Mouse (Mus musculus) hindbrain, embryonic 10.5 days (tissue): ENCODE data around the gene Ggt5. TPM values are rescaled to one million over a fixed set of nuclear protein-coding genes. Genes with fewer than 3 reads are reported as not detected.
"Not testable (repeated sequence)": the region's sequence is repeated elsewhere in the genome, so short reads cannot be mapped to it uniquely, and the experiment has no call there.

Experiments used
- DNase-seq: peaks from one replicate; pipeline ENCODE4 v3.0.0-alpha.2; 2017; ENCODE audit warnings: low spot score
- H3K27ac ChIP-seq: fragments of 300-500 bp; sonication (generic); 2 replicates; pipeline ENCODE4 v1.5.1; 2016; ENCODE audit warnings: mild to moderate bottlenecking, moderate library complexity
- H3K27me3 ChIP-seq: fragments of 300-500 bp; sonication (generic); 2 replicates; pipeline ENCODE4 v1.6.1; 2016; ENCODE audit warnings: mild to moderate bottlenecking; ENCODE audit not compliant: poor library complexity, insufficient read depth, severe bottlenecking
- H3K36me3 ChIP-seq: fragments of 300-500 bp; sonication (generic); 2 replicates; pipeline ENCODE4 v1.6.1; 2016; ENCODE audit warnings: mild to moderate bottlenecking, moderate library complexity
- H3K4me1 ChIP-seq: fragments of 300-500 bp; sonication (generic); replicated peaks from 2 replicates; pipeline ENCODE4 v1.6.1; 2016; ENCODE audit warnings: mild to moderate bottlenecking
- H3K4me3 ChIP-seq: fragments of 300-500 bp; sonication (generic); 2 replicates; pipeline ENCODE4 v1.5.1; 2016; ENCODE audit warnings: mild to moderate bottlenecking, moderate library complexity
- H3K9me3 ChIP-seq: fragments of 300-500 bp; sonication (generic); 2 replicates; pipeline ENCODE4 v1.6.1; 2016; ENCODE audit warnings: mild to moderate bottlenecking, moderate library complexity
- WGBS: fragments of 180-500 bp; shearing (Covaris S2); methylation state at CpG from one replicate; pipeline ENCODE4 v1.1.7; 2016; 5-methylcytosine and 5-hydroxymethylcytosine counted together
- polyA plus RNA-seq: library from polyadenylated mRNA; unstranded; fragments of >200 nt; fragmentation: Nextera tagmentation; extraction: Ambion mirVana; gene quantifications from 2 replicates; pipeline ENCODE4 v1.2.1, GENCODE M21; 2016

Ggt5 gene
- polyA plus RNA-seq, 1 experiment from 2014 or later: 0.82 TPM

DNA sequence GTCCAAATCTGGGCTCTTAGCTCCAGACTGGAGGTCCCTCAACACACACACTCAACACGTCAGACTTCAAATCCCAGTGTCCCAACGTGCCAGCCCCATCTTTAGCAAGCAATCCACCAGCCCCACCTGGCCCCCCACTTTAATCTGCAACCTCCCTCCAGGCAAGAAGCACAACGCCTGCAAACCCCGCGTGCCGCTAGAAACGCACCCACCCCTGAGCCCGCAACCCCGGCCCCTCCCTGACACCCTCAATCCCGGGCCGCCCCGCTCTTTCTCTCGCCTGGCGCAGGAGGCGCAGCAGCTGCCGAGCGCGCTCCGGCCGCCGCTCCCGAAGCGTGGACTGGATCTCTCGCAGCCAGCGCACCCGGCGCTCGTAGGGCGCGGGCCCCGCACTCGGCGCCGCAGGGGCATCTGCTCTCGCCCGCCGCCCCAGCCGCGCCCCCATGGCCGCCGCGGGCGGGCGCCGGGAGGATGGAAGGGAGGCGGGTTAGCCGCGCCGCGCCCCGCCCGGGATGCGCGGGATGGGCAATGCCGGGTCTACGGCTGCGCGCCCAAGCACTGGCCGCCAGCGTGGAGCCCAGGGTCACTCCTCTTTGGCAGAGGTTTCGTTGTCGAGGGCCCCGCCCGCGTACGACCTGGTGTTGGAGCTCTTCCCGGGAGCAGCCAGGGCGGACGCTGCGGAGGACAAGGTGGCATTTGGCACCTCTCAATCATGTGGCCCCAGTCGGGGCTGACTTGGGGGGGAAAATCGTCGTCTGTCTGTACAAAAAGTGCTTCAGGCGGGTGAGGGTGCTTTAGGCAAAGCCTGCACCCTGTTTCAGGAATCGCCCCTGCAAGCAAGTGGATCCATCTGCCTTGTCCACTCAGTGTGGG is 29.2 kb upstream of the Ggt5 start, which contains the start of gene Lrrc75b:
Lrrc75b (minus strand) TSS at position 655 of the 873 bp plus-strand sequence.
- Histone ChIP-seq H3K36me3 (no peaks in the 10 kb centered on the region), H3K4me3 (peak within 1 kb of the TSS; percentile 72), H3K27ac (peak within 1 kb of the TSS; percentile 88), H3K27me3 (peaks cover 68% of the 10 kb centered on the region), H3K9me3 (no peaks in the 10 kb centered on the region), H3K4me1 (peaks cover 51% of the 10 kb centered on the region)
- 1% methylated on average over 75 of the region's 75 CpGs for WGBS
- peak; percentile 66 for DNase-seq

DNA sequence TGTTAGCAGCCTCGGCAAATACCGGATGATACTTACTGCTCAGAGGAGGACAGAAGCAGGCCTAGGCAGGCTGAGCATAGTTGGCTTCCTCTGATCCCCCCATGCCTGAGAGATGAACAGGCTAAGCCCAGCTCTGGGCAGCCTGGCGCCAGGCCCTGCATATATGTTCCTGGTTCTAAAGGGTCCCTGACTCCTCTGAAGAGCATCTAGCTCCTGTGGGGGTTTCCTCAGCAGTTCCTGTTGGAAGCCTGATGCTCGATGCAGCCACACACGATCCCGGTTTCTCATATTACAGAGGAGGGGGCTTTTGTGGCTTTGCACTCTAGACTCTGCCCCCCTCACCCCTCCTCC is 28.6 kb upstream of the Ggt5 start:
- peak; percentile 46 for DNase-seq

DNA sequence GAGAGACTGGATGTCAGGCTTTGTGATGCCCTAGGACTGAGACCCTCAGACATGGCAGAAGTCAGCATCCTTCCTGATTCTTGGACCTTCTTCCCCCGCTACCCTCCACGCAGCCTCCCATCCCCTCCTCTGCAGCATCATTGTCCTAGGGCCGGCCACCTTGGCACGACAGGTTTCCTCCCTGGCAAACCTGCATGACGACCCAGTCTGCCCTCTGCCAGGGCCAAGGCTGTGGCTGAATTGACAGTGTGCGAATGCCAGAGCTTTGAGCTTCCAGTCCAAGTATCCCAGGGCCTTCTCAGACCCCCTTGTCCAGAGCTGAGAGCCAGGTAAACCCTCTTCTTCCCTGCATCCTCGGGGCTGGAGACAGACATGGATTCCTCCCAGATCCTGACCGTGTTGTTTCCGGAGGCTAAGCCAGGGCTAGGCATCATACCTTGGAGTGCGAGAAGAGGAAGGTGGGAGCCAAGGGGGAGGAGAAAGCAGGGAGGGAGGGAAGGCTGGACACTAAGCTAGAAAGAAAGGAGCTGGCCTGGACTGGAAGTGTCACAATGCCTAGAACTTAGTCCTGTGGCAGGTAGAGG is 28.0 kb upstream of the Ggt5 start, which contains the start of gene Ggt1:
Ggt1 (plus strand) TSS at position 534 of the 584 bp plus-strand sequence.
- H3K4me3 ChIP-seq: peak within 1 kb of the TSS; percentile 72
- DNase-seq: no peak
- no peaks in the 10 kb centered on the region for H3K36me3 ChIP-seq
- no peaks in the 10 kb centered on the region for H3K9me3 ChIP-seq
- 49% methylated on average over 10 of the region's 10 CpGs for WGBS
- peaks cover 51% of the 10 kb centered on the region for H3K4me1 ChIP-seq
- H3K27ac ChIP-seq: peak within 1 kb of the TSS; percentile 88; the same call in 1 of the 2 replicates
- H3K27me3 ChIP-seq: peaks cover 68% of the 10 kb centered on the region

More for the DNA sequence above, 28.6 kb upstream of the Ggt5 start:
- Histone ChIP-seq H3K27me3 (peaks cover 68% of the 10 kb centered on the region), H3K4me3 (peak overlapping the region; percentile 72), H3K4me1 (peaks cover 51% of the 10 kb centered on the region), H3K36me3 (no peaks in the 10 kb centered on the region), H3K27ac (peak overlapping the region; percentile 88), H3K9me3 (no peaks in the 10 kb centered on the region)
- WGBS: 13% methylated on average over 6 of the region's 6 CpGs

DNA sequence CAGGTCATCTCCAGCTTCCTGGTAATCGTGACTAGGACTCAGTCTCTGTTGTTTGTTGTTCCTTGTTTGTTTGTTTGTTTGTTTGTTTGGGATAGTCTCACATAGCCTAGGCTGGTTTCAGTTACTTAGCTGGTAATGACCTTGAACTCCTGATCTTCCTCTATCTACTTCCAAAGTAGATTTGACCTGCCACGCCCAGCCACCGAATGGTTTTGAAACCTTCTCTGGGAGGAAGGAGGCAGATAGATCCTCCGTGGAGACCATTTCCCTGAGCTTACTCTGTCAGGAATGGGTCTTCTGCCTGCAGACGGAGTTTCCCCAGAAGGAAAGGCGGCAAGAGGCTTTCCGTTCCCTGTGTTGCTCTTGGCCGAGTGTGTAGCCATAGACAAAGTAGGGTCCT is 26.5 kb upstream of the Ggt5 start:
- Histone ChIP-seq H3K4me3 (no peak overlapping the region), H3K27ac (no peak overlapping the region), H3K36me3 (no peaks in the 10 kb centered on the region), H3K27me3 (peaks cover 60% of the 10 kb centered on the region), H3K9me3 (no peaks in the 10 kb centered on the region), H3K4me1 (peaks cover 41% of the 10 kb centered on the region)
- DNase-seq: no peak
- 87% methylated on average over 8 of the region's 8 CpGs for WGBS

DNA sequence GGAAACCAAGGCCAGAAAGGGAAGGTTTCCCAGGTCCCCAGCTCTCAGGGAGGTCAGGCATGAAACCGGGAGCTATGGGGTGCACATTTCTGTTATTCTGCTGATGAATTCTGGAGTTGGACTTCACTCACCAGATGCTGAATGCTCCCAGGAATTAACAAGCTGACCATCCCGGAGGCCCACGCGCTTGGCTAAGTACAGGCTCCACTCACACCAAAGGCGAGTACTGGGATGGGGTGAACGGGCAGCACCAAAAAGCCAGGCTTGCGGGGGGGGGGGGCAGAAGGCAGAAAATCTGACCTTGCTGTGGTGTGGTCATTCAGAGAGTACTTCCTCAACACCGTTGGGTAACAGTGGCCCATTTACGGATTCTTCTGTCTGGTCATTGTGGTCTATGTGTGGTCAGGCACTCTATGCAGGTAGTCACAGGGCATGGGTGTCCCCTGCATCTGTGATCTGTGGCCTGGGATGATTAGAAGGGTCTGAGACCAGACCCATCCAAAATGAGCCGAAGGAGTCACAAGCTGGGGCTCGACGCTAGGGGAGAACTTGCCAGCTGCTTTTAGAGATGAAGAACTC is 24.4 kb upstream of the Ggt5 start:
- H3K27ac ChIP-seq: no peak overlapping the region
- no peaks in the 10 kb centered on the region for H3K9me3 ChIP-seq
- no peaks in the 10 kb centered on the region for H3K36me3 ChIP-seq
- peaks cover 56% of the 10 kb centered on the region for H3K27me3 ChIP-seq
- WGBS: 84% methylated on average over 12 of the region's 12 CpGs
- no peak overlapping the region for H3K4me3 ChIP-seq
- peaks cover 27% of the 10 kb centered on the region for H3K4me1 ChIP-seq
- DNase-seq: no peak

DNA sequence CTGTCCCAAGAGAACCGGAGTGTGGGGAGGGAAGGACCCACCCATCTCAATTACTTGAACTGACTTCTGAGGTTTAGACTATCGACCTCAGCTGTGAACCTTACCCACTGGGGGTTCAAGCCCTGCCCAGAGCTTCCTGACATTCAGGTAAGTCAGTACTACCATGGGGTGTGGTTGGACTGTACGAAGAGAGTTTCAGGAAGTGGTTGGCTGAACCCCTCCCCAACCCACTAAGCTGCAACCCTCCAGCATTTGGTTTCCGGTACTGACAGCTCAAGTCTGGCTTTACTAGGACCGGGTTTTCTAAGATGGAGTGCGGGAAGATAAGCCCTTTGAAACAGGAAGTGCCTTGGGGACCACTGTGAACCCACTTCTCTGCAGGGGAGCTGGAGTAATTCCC is 23.7 kb upstream of the Ggt5 start:
- H3K27ac ChIP-seq: no peak overlapping the region
- WGBS: 73% methylated on average over 6 of the region's 6 CpGs
- DNase-seq: no peak
- peaks cover 54% of the 10 kb centered on the region for H3K27me3 ChIP-seq
- no peaks in the 10 kb centered on the region for H3K36me3 ChIP-seq
- peaks cover 21% of the 10 kb centered on the region for H3K4me1 ChIP-seq
- H3K9me3 ChIP-seq: no peaks in the 10 kb centered on the region
- H3K4me3 ChIP-seq: no peak overlapping the region

DNA sequence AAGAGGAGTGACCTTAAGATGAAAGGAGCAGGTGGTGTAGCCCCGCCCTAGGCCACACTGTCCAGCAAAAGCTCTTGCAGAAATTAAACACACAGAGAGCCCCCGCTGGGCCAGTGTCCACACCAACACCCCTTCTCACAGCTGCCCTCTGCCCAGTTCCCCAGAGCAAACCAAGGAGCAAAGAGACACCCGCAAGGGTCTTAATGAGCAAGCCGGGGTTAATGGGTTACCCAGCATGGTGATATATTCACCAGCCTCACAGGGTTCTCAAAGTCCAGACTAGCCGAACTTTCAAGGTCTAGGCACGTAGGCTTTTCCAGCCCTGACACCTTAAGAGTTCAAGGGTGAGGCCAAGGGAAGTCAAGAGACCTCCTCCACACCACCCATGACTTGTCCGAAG is 23.2 kb upstream of the Ggt5 start:
- no peak overlapping the region for H3K4me3 ChIP-seq
- H3K9me3 ChIP-seq: no peaks in the 10 kb centered on the region
- peaks cover 19% of the 10 kb centered on the region for H3K4me1 ChIP-seq
- peaks cover 50% of the 10 kb centered on the region for H3K27me3 ChIP-seq
- 78% methylated on average over 7 of the region's 7 CpGs for WGBS
- H3K36me3 ChIP-seq: no peaks in the 10 kb centered on the region
- no peak overlapping the region for H3K27ac ChIP-seq
- DNase-seq: no peak

DNA sequence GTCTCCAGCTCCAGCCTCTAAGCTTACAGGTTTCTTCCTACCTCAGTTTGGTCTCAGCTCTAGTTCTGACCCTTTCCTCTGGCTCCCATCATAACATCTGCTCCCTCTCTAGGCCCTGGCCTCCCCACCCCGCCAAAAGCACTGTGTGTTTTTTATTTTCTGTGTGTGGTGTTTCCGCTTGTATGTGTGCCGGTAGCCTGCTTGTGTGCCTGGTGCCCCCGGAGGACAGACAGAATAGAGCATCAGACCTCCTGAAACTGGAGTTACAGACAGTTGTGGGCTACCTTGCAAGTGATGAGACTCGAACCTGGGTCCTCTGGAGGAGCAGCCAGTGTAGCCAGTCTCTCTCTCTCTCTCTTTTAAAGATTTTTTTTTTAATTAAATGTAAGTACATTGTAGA is 22.8 kb upstream of the Ggt5 start:
- peaks cover 45% of the 10 kb centered on the region for H3K27me3 ChIP-seq
- peaks cover 21% of the 10 kb centered on the region for H3K4me1 ChIP-seq
- H3K36me3 ChIP-seq: no peaks in the 10 kb centered on the region
- no peaks in the 10 kb centered on the region for H3K9me3 ChIP-seq
- no peak for DNase-seq
- 81% methylated on average over 5 of the region's 5 CpGs for WGBS
- no peak overlapping the region for H3K4me3 ChIP-seq
- no peak overlapping the region for H3K27ac ChIP-seq

DNA sequence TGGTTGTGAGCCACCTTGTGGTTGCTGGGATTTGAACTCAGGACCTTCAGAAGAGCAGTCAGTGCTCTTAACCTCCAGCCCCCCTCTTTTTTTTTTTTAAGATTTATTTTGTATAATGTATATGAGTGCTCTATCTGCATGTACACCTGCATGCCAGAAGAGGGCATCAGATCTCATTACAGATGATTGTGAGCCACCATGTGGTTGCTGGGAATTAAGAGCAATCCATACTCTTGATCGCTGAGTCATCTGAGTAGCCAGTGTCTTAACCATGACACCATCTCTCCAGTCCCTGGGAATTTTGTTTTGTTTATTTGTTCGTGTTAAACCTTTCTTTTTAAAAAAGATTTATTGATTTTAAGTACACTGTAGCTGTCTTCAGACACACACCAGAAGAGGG is 22.4 kb upstream of the Ggt5 start:
- peaks cover 41% of the 10 kb centered on the region for H3K27me3 ChIP-seq
- DNase-seq, H3K27ac ChIP-seq, H3K4me3 ChIP-seq, H3K9me3 ChIP-seq, H3K36me3 ChIP-seq: not testable (repeated sequence)
- 77% methylated on average over 2 of the region's 2 CpGs for WGBS
- peaks cover 26% of the 10 kb centered on the region for H3K4me1 ChIP-seq

DNA sequence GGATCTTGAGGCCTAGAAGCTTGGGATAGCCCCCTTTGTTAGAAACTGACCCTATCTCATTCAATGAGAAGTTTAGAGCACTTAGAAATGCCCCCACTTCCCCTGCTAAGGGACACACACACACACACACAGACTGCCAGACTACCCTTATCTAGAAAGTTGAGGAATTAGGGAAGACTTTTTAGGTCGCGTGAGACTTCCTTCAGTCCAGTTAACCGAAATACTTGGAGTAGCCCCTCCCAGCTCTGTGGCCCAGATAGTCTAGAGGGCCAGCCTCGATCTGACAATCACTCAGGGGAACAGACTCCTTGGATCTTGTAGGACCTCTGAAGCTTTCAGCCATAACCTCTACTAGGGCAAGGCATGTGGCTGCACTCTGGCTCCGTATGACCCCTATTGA is 21.1 kb upstream of the Ggt5 start:
- Histone ChIP-seq H3K4me3 (no peak overlapping the region), H3K36me3 (no peaks in the 10 kb centered on the region), H3K27ac (no peak overlapping the region), H3K4me1 (peaks cover 36% of the 10 kb centered on the region), H3K9me3 (no peaks in the 10 kb centered on the region), H3K27me3 (peaks cover 28% of the 10 kb centered on the region)
- WGBS: 39% methylated on average over 5 of the region's 5 CpGs
- no peak for DNase-seq

DNA sequence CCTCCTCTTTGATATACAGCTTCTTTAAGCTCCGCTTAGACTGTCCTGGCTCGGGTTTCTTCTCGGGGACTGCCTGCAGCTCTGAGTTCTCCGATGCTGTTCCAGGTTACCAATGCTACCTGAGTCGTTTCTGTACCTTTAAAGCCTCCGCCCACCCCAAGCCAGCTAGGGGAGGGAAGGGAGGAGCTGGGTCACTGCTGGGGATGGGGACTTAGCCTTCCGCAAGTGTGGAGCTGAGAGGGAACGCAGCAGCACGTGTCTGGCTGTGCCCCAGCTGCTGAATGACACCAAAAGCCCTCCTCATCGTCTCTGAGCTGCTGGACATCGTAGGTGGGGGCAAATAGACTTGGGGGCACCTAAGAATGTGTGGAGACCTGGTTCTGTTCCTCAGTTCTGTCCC is 20.7 kb upstream of the Ggt5 start:
- 6% methylated on average over 11 of the region's 11 CpGs for WGBS
- Histone ChIP-seq H3K27me3 (peaks cover 24% of the 10 kb centered on the region), H3K4me3 (no peak overlapping the region), H3K4me1 (peaks cover 39% of the 10 kb centered on the region), H3K27ac (no peak overlapping the region), H3K9me3 (no peaks in the 10 kb centered on the region), H3K36me3 (no peaks in the 10 kb centered on the region)
- DNase-seq: no peak

DNA sequence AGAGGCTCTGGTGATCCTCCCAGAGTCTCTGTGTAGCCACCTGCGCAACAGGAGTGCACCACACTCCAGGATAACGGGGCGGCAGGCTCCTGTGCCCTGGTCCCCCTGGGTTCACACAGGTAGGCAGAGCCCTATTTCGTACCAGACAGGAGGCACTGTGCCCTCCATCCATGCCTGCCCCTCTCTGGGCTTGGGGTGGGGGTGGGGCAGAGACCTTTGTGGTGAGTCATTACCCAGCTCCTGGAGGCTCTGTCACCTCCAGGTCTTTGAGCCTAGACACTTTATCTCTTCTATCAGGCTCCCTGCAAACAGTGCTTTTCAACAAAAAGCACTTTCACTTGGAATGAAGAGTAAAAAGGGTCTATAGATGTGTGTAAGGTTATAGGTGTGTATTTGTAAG is 20.3 kb upstream of the Ggt5 start:
- no peak overlapping the region for H3K27ac ChIP-seq
- WGBS: 22% methylated on average over 4 of the region's 4 CpGs
- H3K36me3 ChIP-seq: no peaks in the 10 kb centered on the region
- H3K9me3 ChIP-seq: no peaks in the 10 kb centered on the region
- peaks cover 42% of the 10 kb centered on the region for H3K4me1 ChIP-seq
- no peak overlapping the region for H3K4me3 ChIP-seq
- DNase-seq: no peak
- H3K27me3 ChIP-seq: peaks cover 23% of the 10 kb centered on the region
